Mouse (Mus musculus): ENCODE data around the gene Gdpgp1. TPM values are rescaled to one million over a fixed set of nuclear protein-coding genes. Genes with fewer than 3 reads are reported as not detected.

Gene Gdpgp1
- polyA plus RNA-seq, 1 experiment from 2014 or later = 7.2 TPM

DNA sequence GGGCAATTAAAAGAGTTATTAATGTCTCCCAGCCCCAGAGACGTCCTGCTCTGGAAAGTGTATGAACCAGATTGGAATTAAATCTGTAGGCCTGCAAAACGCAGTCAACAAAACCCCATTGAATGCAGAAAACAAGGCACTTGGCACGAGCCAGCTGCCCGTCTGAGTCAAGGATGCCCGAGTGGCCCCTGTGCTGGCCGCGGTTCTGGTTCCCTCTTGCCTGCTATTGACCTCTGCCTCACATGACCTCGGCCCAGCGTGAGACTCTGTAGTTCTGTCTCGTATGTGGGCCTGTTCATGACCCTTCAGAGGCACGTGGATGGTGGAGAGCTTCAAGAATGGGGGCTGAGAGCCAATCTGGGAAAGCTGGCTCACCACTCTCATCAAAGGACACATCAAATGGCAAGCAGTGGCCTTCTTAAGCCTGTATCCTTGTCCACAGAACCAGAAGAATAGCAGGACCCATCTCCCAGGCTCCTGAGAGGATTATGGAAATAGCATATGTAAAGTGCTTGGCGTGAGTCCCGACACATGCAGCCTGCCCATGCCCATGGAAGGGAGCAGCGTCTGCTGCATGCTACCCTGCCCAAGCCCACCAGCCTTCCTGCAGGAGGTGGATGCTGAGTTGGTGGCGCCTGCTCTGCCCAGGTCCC lies 30.7 kb upstream of the Gdpgp1 start:
- H3K27ac ChIP-seq = no peak overlapping the region
- no peak overlapping the region for H3K4me3 ChIP-seq
- peaks cover 75% of the 10 kb centered on the region for H3K4me1 ChIP-seq
- no peaks in the 10 kb centered on the region for H3K27me3 ChIP-seq (ENCODE audit: low read depth, poor library complexity, severe bottlenecking)
- H3K36me3 ChIP-seq = peaks cover 16% of the 10 kb centered on the region
- H3K9me3 ChIP-seq (replicated peaks) = no peaks in the 10 kb centered on the region
- 88% methylated on average over 15 of the region's 15 CpGs for WGBS
- no peak for DNase-seq (ENCODE audit: low spot score)

DNA sequence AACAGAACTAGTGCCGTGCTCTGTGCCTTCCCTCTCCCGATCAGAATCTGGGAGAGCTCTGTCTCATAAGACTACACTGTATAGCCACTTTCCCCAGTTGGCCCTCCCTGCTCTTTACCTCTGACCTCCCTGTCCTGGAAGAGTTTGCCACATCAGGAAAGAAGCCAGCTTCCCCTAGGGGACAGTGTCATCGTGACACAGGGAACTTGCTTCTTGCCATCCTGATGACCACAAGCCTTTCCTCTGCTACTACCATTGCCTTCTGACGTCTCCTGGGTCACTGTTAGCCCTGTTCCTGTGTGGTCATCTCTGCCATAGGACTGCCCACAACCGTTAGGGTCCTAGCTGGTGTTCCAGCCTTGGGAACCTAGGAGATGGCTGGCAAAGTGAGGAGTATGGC lies 29.7 kb upstream of the Gdpgp1 start:
- no peak for DNase-seq (ENCODE audit: low spot score)
- H3K36me3 ChIP-seq = peaks cover 16% of the 10 kb centered on the region
- no peaks in the 10 kb centered on the region for H3K27me3 ChIP-seq (ENCODE audit: low read depth, poor library complexity, severe bottlenecking)
- 87% methylated on average over 5 of the region's 5 CpGs for WGBS
- H3K9me3 ChIP-seq (replicated peaks) = no peaks in the 10 kb centered on the region
- peaks cover 75% of the 10 kb centered on the region for H3K4me1 ChIP-seq
- H3K27ac ChIP-seq = no peak overlapping the region
- no peak overlapping the region for H3K4me3 ChIP-seq

GRCm38 (mm10) chr7:80203638-80204096 lies 29.0 kb upstream of the Gdpgp1 start:
- Histone ChIP-seq H3K9me3 (replicated peaks) (no peaks in the 10 kb centered on the region), H3K4me3 (no peak overlapping the region), H3K27me3 (ENCODE audit: low read depth, poor library complexity, severe bottlenecking) (no peaks in the 10 kb centered on the region), H3K36me3 (peaks cover 16% of the 10 kb centered on the region), H3K4me1 (peaks cover 78% of the 10 kb centered on the region), H3K27ac (no peak overlapping the region)
- DNase-seq (ENCODE audit: low spot score) = no peak
- WGBS = 78% methylated on average over 12 of the region's 12 CpGs

DNA sequence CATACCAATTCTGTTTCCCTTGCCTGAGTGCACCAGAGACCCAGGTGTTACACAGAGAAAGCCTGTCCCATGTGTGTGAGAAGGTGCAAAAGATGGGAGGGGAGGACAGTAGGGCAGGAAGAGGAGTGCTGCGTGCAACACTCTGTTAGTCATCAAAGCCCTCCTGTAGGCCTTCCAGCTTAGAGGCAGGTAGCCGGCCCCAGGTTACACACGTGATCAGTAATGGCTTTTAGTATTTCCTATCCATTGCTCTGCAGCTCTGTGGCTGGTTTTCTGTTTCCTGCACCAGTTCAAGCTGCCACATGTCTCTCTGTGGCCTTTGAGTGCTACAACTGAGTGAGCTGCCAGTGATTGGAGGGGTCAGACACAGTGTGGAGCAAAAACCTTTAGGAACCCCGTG lies 28.3 kb upstream of the Gdpgp1 start:
- H3K4me3 ChIP-seq = no peak overlapping the region
- no peak for DNase-seq (ENCODE audit: low spot score)
- H3K27me3 ChIP-seq (ENCODE audit: low read depth, poor library complexity, severe bottlenecking) = no peaks in the 10 kb centered on the region
- H3K9me3 ChIP-seq (replicated peaks) = no peaks in the 10 kb centered on the region
- H3K36me3 ChIP-seq = peaks cover 16% of the 10 kb centered on the region
- peaks cover 77% of the 10 kb centered on the region for H3K4me1 ChIP-seq
- no peak overlapping the region for H3K27ac ChIP-seq
- 87% methylated on average over 4 of the region's 4 CpGs for WGBS

DNA sequence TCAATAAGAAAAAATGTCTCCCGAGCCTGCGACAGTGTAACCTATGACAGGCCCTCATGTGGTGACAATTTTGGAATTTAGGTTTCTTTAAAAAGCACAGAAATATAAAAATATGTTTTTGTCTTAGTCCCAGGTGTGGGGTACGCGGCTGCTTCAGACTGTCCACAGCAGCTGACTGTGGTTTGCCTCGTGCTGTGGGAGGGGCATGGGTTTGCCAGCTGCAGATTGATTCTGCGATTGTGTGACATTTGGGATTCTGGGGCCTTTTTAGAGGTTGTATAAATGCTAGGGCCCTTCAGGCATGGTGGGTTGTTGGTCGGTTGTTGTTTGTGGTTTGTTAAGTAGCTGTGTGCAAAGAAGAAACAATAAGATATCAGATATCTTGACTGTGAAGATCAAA lies 27.7 kb upstream of the Gdpgp1 start:
- H3K9me3 ChIP-seq (replicated peaks) = no peaks in the 10 kb centered on the region
- H3K4me1 ChIP-seq = peaks cover 74% of the 10 kb centered on the region
- DNase-seq (ENCODE audit: low spot score) = no peak
- no peak overlapping the region for H3K27ac ChIP-seq
- no peaks in the 10 kb centered on the region for H3K27me3 ChIP-seq (ENCODE audit: low read depth, poor library complexity, severe bottlenecking)
- 91% methylated on average over 7 of the region's 7 CpGs for WGBS
- no peak overlapping the region for H3K4me3 ChIP-seq
- H3K36me3 ChIP-seq = peaks cover 16% of the 10 kb centered on the region

- no peak overlapping the region for H3K4me3 ChIP-seq
- 85% methylated on average over 12 of the region's 12 CpGs for WGBS
- H3K36me3 ChIP-seq = peaks cover 16% of the 10 kb centered on the region
- no peaks in the 10 kb centered on the region for H3K9me3 ChIP-seq (replicated peaks)
- H3K27ac ChIP-seq = no peak overlapping the region
- H3K4me1 ChIP-seq = peaks cover 64% of the 10 kb centered on the region
- no peak for DNase-seq (ENCODE audit: low spot score)
- H3K27me3 ChIP-seq (ENCODE audit: low read depth, poor library complexity, severe bottlenecking) = no peaks in the 10 kb centered on the region
Observed at GRCm38 (mm10) chr7:80205705-80206589, 26.7 kb upstream of the Gdpgp1 start.

DNA sequence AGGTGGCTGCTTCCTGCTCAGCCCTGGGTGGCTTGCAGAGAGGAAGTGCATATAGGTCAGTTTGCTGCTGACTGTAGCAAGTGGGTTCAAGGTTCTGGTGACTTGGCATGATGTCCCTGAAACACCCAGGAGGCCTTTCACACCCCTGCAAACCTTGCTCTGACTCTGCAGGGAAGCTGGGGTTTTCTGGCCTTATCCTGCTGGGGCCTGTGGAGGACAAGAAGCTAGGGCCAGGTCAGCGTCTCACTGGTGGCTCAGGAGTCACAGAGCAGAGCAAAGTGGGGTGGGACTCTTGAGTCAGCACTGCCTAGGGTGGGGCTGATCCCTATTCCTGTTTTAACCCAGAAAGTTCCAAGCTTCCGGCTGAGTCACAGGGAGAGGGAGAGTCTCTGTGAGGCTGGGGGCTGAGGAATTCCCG lies 25.3 kb upstream of the Gdpgp1 start:
- peak overlapping the region; percentile 43 for H3K27ac ChIP-seq
- H3K4me3 ChIP-seq = no peak overlapping the region
- WGBS = 63% methylated on average over 3 of the region's 3 CpGs
- H3K27me3 ChIP-seq (ENCODE audit: low read depth, poor library complexity, severe bottlenecking) = no peaks in the 10 kb centered on the region
- no peaks in the 10 kb centered on the region for H3K9me3 ChIP-seq (replicated peaks)
- no peak for DNase-seq (ENCODE audit: low spot score)
- peaks cover 10% of the 10 kb centered on the region for H3K36me3 ChIP-seq
- H3K4me1 ChIP-seq = peaks cover 51% of the 10 kb centered on the region

DNA sequence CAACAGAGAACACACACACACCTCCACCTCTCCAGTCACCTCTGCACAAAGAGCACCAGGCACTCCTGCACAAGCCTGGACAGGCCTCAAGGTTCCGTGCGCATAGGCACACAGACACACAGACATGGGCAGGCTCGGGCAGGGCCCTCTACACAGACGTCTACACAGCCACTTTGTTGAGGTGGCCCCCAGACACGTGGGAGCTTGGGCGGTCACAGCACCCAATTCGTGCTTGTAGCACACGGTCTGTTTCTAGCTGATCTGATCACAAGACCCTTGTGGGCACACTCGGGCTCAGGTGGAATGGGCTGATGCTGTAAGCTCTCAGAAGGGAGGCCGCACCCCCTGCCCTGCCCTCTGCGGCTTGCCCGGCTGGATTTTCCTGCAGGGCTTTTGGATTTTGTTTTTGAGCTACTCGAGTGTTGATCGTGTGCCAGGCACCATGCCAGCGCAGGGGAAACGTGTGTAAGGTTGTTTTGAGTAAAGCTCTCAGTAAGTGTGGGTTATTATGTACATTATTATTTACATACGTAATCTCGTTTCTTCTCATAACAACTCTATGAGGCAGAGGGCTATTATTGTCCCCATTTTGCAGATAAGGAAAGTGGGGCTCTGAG lies 24.5 kb upstream of the Gdpgp1 start:
- H3K9me3 ChIP-seq (replicated peaks) = no peaks in the 10 kb centered on the region
- peaks cover 10% of the 10 kb centered on the region for H3K36me3 ChIP-seq
- H3K4me3 ChIP-seq = no peak overlapping the region
- H3K27ac ChIP-seq = peak overlapping the region; percentile 43; the same call in 1 of the 2 replicates
- WGBS = 85% methylated on average over 18 of the region's 18 CpGs
- no peaks in the 10 kb centered on the region for H3K27me3 ChIP-seq (ENCODE audit: low read depth, poor library complexity, severe bottlenecking)
- no peak for DNase-seq (ENCODE audit: low spot score)
- peaks cover 50% of the 10 kb centered on the region for H3K4me1 ChIP-seq

GRCm38 (mm10) chr7:80208738-80209430 lies 23.8 kb upstream of the Gdpgp1 start:
- DNase-seq (ENCODE audit: low spot score) = no peak
- no peak overlapping the region for H3K4me3 ChIP-seq
- WGBS = 88% methylated on average over 10 of the region's 10 CpGs
- H3K4me1 ChIP-seq = peaks cover 45% of the 10 kb centered on the region
- H3K9me3 ChIP-seq (replicated peaks) = no peaks in the 10 kb centered on the region
- no peaks in the 10 kb centered on the region for H3K27me3 ChIP-seq (ENCODE audit: low read depth, poor library complexity, severe bottlenecking)
- H3K36me3 ChIP-seq = peaks cover 13% of the 10 kb centered on the region
- no peak overlapping the region for H3K27ac ChIP-seq

GRCm38 (mm10) chr7:80209669-80210068 lies 23.0 kb upstream of the Gdpgp1 start:
- H3K36me3 ChIP-seq = peaks cover 16% of the 10 kb centered on the region
- no peak overlapping the region for H3K4me3 ChIP-seq
- H3K4me1 ChIP-seq = peaks cover 47% of the 10 kb centered on the region
- WGBS = 82% methylated on average over 6 of the region's 6 CpGs
- 0 out of 2 replicates have a peak overlapping the region, but pooled peaks have one; percentile 5 for H3K27ac ChIP-seq
- no peaks in the 10 kb centered on the region for H3K9me3 ChIP-seq (replicated peaks)
- DNase-seq (ENCODE audit: low spot score) = no peak
- H3K27me3 ChIP-seq (ENCODE audit: low read depth, poor library complexity, severe bottlenecking) = no peaks in the 10 kb centered on the region

DNA sequence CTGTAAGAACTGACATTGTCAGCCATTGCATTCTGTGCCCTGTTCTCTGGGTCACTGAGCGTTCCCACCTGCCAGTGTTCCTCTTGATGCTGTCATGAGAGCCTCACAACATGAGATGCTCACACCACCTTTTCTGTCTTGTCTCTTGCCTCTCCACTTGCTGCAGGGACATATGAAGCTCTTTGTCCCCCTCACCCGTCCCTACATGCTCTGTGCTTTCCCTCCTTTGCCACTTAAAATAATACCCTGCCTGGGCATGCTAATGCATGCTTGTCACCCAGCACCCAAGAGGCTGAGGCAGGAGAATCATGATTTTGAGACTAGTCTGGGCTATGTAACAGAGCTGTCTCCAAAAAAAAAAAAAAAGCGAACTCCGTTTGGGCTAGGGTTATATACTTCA lies 21.7 kb upstream of the Gdpgp1 start:
- no peak for DNase-seq (ENCODE audit: low spot score)
- H3K4me1 ChIP-seq = peaks cover 44% of the 10 kb centered on the region
- WGBS = 85% methylated on average over 4 of the region's 4 CpGs
- H3K27me3 ChIP-seq (ENCODE audit: low read depth, poor library complexity, severe bottlenecking) = no peaks in the 10 kb centered on the region
- H3K36me3 ChIP-seq = peaks cover 23% of the 10 kb centered on the region
- no peak overlapping the region for H3K27ac ChIP-seq
- H3K9me3 ChIP-seq (replicated peaks) = no peaks in the 10 kb centered on the region
- no peak overlapping the region for H3K4me3 ChIP-seq

- no peak overlapping the region for H3K27ac ChIP-seq
- DNase-seq (ENCODE audit: low spot score) = no peak
- no peaks in the 10 kb centered on the region for H3K27me3 ChIP-seq (ENCODE audit: low read depth, poor library complexity, severe bottlenecking)
- peaks cover 19% of the 10 kb centered on the region for H3K4me1 ChIP-seq
- WGBS = 93% methylated on average over 7 of the region's 7 CpGs
- no peak overlapping the region for H3K4me3 ChIP-seq
- peaks cover 49% of the 10 kb centered on the region for H3K36me3 ChIP-seq
- no peaks in the 10 kb centered on the region for H3K9me3 ChIP-seq (replicated peaks)
Observed at GRCm38 (mm10) chr7:80213604-80214003, 19.1 kb upstream of the Gdpgp1 start.
